Mouse (Mus musculus) midbrain, embryonic 11.5 days (tissue): Measurements from ENCODE around the gene Elmo3. TPM values are rescaled to one million over a fixed set of nuclear protein-coding genes. Genes with fewer than 3 reads are reported as not detected.

Experiments
- ATAC-seq: fragments of 200-750 bp; cut with Nextera tagmentation; 2 replicates; pipeline ENCODE4 v1.8.0; 2017; ENCODE audit warnings: moderate TSS enrichment, moderate library complexity; ENCODE audit not compliant: low FRiP score
- DNase-seq: peaks from one replicate; pipeline ENCODE4 v3.0.0; 2015; ENCODE audit warnings: low spot score; ENCODE audit errors: missing footprints
- H3K27ac ChIP-seq: fragments of 300-500 bp; sonication (generic); 2 replicates; pipeline ENCODE4 v1.5.1; 2014; ENCODE audit warnings: low read depth, low read length
- H3K27me3 ChIP-seq: fragments of 300-500 bp; sonication (generic); 2 replicates; pipeline ENCODE4 v1.6.1; 2014; ENCODE audit warnings: mild to moderate bottlenecking, low read length, moderate library complexity, mixed read lengths; ENCODE audit not compliant: control insufficient read depth, insufficient read depth
- H3K36me3 ChIP-seq: fragments of 300-500 bp; sonication (generic); 2 replicates; pipeline ENCODE4 v1.6.1; 2014; ENCODE audit warnings: mild to moderate bottlenecking, low read length, moderate library complexity, mixed read lengths; ENCODE audit not compliant: control insufficient read depth, insufficient read depth
- H3K4me1 ChIP-seq: fragments of 300-500 bp; sonication (generic); 2 replicates; pipeline ENCODE4 v1.6.1; 2014; ENCODE audit warnings: low read length; ENCODE audit not compliant: control insufficient read depth, insufficient read depth
- H3K4me2 ChIP-seq: fragments of 300-500 bp; sonication (generic); 2 replicates; pipeline ENCODE4 v1.6.1; 2014; ENCODE audit warnings: mild to moderate bottlenecking, moderate library complexity
- H3K4me3 ChIP-seq: fragments of 300-500 bp; sonication (generic); 2 replicates; pipeline ENCODE4 v1.5.1; 2014; ENCODE audit warnings: low read depth, low read length
- H3K9ac ChIP-seq: fragments of 300-500 bp; sonication (generic); 2 replicates; pipeline ENCODE4 v1.6.1; 2014; ENCODE audit warnings: low read length
- H3K9me3 ChIP-seq: fragments of 300-500 bp; sonication (generic); 2 replicates; pipeline ENCODE4 v1.6.1; 2016; ENCODE audit warnings: low read length; ENCODE audit not compliant: control insufficient read depth
- WGBS: fragments of 180-500 bp; shearing (Covaris S2); extraction: QIAGEN DNeasy Blood & Tissue Kit; methylation state at CpG from one replicate; pipeline ENCODE4 v1.1.7; 2014; 5-methylcytosine and 5-hydroxymethylcytosine counted together
- polyA plus RNA-seq: library from polyadenylated mRNA; unstranded; fragments of >200 nt; fragmentation: Nextera tagmentation; extraction: Ambion mirVana; gene quantifications from 2 replicates; pipeline ENCODE4 v1.2.1, GENCODE M21; 2014

The Elmo3 gene
- polyA plus RNA-seq, 1 experiment from 2014 or later: 1.8 TPM

DNA sequence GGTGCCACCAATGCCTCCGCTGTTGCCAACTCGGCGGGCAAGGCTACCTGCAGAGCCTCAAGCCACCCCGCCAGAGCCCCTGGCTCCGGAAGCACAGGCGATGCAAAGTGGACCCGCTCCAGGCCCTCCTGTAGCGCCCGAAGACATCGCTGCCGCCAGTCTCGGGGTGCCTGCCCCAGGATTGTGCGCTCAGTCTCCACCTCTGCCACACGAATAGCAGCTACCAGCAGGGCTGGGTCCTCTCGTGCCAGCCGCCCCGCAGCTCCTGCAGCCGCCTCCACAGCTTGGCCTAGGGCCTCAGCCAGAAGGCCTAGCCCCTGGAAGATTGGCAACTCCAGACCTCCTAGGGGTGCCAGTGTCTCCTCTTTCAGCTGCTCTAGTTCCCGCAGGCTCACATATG lies 12.0 kb upstream of the Elmo3 start:
- Histone ChIP-seq H3K9me3 (no peaks in the 10 kb centered on the region), H3K36me3 (no peaks in the 10 kb centered on the region), H3K27ac (no peak overlapping the region), H3K9ac (no peak overlapping the region), H3K4me1 (peaks cover 14% of the 10 kb centered on the region), H3K4me2 (no peak overlapping the region), H3K4me3 (no peak overlapping the region), H3K27me3 (peaks cover 15% of the 10 kb centered on the region)
- no peak for ATAC-seq
- DNase-seq: no peak
- 71% methylated on average over 19 of the region's 19 CpGs for WGBS

DNA sequence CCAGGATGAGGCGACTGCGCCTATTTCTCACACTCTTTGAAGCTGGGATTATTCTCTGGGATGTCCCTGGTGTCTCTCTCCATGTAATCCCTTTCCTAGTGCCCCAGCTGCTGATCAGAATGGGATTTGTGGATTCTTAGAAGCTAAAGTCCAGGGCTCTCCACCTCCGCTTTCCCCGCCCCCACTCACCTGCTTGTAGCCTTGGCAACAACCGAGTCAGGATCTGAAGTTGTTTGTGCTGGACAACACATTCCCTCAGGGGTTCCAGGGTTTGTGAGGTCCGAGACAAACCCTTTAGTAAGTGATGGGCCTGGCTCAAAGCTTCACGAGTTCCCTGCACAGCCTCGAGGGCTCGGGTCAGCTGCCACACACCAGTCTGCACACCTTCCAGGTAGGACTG lies 10.6 kb upstream of the Elmo3 start:
- WGBS: 60% methylated on average over 9 of the region's 9 CpGs
- Histone ChIP-seq H3K36me3 (peaks cover 4% of the 10 kb centered on the region; the same call in 1 of the 2 replicates), H3K9me3 (no peaks in the 10 kb centered on the region), H3K27me3 (peaks cover 13% of the 10 kb centered on the region), H3K27ac (no peak overlapping the region), H3K4me3 (no peak overlapping the region), H3K4me1 (peaks cover 19% of the 10 kb centered on the region), H3K4me2 (no peak overlapping the region), H3K9ac (no peak overlapping the region)
- no peak for ATAC-seq
- DNase-seq: no peak

DNA sequence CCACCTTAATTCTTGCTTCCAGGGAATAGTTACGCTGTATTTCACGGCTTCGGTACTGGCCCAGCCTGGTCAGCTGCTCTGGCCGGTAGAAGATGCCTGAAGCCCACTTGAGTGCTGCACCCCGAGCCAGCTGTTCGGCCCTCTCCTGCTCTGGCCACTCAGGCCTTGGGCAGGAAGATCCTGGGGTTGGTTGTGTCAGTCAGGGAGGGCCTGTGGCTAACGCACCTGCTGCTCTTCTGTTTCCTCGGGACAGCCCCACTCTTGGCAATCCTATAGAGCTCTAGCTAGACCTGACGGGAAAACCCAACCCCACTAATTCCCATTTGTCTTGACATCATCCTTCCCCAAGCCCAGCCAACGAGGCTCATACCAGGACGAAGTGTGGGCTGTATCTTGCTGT lies 10.1 kb upstream of the Elmo3 start:
- Histone ChIP-seq H3K36me3 (peaks cover 7% of the 10 kb centered on the region; the same call in 1 of the 2 replicates), H3K9me3 (no peaks in the 10 kb centered on the region), H3K4me1 (peaks cover 15% of the 10 kb centered on the region), H3K4me3 (no peak overlapping the region), H3K27me3 (peaks cover 8% of the 10 kb centered on the region), H3K4me2 (no peak overlapping the region), H3K9ac (peak overlapping the region; percentile 12; the same call in 1 of the 2 replicates), H3K27ac (no peak overlapping the region)
- ATAC-seq (no peak), DNase-seq (no peak)
- 75% methylated on average over 11 of the region's 11 CpGs for WGBS

DNA sequence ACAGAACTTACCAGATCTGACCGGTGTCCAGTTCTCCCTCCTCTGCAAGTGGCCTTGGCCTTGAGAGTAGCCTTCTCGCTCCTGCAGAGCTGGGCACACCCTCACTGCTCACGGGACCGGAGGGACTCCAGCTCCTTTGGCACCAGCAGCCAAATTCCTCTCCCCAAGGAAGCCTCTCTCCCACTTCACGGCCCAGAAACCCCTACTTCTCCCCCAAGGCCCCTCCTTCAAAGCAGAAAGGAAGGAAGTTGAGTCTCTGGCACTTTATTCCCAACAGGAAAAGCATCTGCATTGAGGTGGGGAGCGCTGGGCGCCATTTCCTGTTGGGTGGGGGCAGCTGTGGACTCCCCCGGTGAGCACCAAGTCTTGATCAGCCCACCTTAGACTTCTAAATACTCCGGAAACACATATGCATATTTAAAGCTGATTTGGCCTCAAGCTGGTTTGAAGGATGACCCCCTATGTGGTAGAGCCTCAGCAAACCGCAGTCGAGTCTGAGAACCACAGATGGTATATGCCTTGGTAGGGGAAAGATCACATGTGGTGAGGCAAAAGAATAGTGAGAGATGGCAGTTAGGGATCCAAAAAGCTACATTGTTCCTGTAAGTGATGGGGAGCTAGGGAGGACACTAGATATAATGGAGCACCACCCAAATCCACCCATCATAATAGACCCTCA lies 9.4 kb upstream of the Elmo3 start, which contains the start of gene Exoc3l:
Gene Exoc3l (minus strand): TSS at position 207 of the 679 bp plus-strand sequence.
- H3K9me3 ChIP-seq: no peaks in the 10 kb centered on the region
- H3K27me3 ChIP-seq: peaks cover 2% of the 10 kb centered on the region; the same call in 1 of the 2 replicates
- peak within 1 kb of the TSS; percentile 99; the same call in 1 of the 2 replicates for H3K4me3 ChIP-seq
- no peak for DNase-seq
- WGBS: 68% methylated on average over 11 of the region's 11 CpGs
- peaks cover 10% of the 10 kb centered on the region for H3K36me3 ChIP-seq
- no peak within 1 kb of the TSS for H3K27ac ChIP-seq
- ATAC-seq: no peak
- peak within 1 kb of the TSS; percentile 94 for H3K4me2 ChIP-seq
- peaks cover 11% of the 10 kb centered on the region for H3K4me1 ChIP-seq
- H3K9ac ChIP-seq: peak within 1 kb of the TSS; percentile 31

DNA sequence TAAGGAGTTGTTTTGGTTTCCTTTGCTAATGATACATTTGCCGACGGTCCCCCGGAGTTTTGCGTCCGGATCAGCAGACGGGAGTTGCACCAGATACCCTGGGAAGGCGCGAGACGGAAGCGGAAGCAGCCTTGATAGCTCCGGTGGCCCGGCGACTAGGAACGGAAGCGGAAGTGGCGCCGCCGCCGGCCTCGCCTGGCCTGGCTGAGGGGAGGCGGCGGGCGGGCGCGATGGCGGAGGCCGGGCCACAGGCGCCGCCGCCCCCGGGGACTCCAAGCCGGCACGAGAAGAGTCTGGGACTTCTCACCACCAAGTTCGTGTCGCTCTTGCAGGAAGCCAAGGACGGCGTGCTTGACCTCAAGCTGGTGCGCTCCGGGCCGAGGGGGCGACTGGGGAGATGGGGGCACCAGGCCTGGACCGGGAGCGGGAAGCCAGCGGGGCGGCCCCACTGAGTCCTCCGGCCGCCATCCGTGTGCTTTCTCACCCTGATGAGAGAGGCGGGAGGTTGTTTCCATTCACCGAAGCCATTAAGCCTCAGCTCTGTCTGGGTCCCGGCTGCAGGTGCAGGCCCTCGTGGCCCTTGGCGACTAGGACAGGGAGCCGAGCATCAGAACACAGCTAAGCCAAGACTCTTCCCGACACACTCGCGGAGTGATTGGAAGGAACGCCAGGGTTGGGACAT lies 7.7 kb upstream of the Elmo3 start, which contains the start of gene E2f4:
Gene E2f4 (plus strand): TSS at position 153 of the 682 bp plus-strand sequence.
- H3K4me2 ChIP-seq: peak within 1 kb of the TSS; percentile 94
- peak within 1 kb of the TSS; percentile 99 for H3K4me3 ChIP-seq
- H3K27me3 ChIP-seq: no peaks in the 10 kb centered on the region
- peaks cover 22% of the 10 kb centered on the region for H3K36me3 ChIP-seq
- H3K27ac ChIP-seq: peak within 1 kb of the TSS; percentile 44; the same call in 1 of the 2 replicates
- peaks cover 11% of the 10 kb centered on the region for H3K4me1 ChIP-seq
- DNase-seq (peak; percentile 98), ATAC-seq (peak; percentile 91)
- WGBS: under 1% methylated on average over 48 of the region's 58 CpGs
- no peaks in the 10 kb centered on the region for H3K9me3 ChIP-seq
- peak within 1 kb of the TSS; percentile 95 for H3K9ac ChIP-seq

DNA sequence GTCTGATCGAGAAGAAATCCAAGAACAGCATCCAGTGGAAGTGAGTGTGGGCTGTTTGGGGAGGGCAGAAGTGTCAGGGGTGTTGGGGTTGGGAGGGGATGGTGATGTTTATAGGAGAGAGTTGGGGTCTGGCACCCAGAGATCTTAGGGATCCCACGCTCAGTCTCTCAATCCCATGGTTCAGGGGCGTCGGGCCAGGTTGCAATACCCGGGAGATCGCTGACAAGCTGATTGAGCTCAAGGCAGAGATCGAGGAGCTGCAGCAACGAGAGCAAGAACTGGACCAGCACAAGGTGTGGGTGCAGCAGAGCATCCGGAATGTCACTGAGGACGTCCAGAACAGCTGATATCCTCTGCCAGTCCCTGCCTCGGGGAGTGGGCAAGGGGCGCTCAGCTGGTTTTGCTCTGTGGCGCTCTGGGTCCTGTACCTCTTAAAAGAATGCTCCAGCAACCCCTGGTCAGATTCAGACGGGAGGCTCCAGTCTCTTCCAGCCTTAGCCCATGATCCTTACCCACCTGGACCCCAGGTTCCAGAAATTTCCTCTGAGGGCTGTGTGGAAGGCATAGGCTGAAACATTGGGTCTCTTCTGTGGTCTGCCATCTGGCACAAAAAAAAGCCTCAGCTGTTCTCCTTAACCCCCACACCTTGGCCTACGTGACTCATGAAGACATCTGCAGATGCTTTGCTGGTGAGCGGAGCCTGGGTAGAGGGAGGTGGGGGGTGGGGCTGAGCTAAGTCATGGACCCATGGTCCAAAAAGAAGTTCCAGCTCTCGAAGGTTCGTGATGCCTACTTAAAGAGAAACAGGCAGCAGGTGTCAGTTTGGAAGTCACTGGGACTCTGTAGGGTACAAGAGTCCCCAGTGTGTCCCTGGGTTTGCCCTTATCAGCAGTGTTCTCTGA lies 6.8 kb upstream of the Elmo3 start:
- DNase-seq (peak; percentile 72), ATAC-seq (no peak)
- H3K4me1 ChIP-seq: peaks cover 11% of the 10 kb centered on the region
- no peaks in the 10 kb centered on the region for H3K27me3 ChIP-seq
- peak overlapping the region; percentile 95 for H3K9ac ChIP-seq
- H3K4me3 ChIP-seq: peak overlapping the region; percentile 99
- H3K9me3 ChIP-seq: no peaks in the 10 kb centered on the region
- H3K27ac ChIP-seq: no peak overlapping the region
- H3K36me3 ChIP-seq: peaks cover 22% of the 10 kb centered on the region
- peak overlapping the region; percentile 94 for H3K4me2 ChIP-seq
- WGBS: 67% methylated on average over 18 of the region's 18 CpGs

DNA sequence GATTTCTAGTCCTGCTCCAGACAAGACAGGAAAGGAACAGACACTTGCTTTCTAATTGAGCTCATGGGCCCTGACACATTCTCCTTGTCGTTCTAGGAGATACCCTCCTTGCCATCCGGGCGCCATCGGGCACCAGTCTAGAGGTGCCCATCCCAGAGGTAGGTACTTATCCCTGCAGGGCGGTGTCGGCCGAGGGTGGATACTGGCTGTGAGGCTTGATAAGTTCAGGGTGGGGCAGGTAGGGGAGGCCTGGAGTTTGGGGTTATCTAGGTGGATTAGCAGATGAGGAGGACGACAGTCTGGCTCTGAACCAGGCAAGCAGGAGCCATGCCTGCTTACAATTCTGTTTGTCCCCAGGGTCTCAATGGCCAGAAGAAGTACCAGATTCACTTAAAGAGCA lies 5.4 kb upstream of the Elmo3 start:
- peaks cover 11% of the 10 kb centered on the region for H3K4me1 ChIP-seq
- H3K27me3 ChIP-seq: no peaks in the 10 kb centered on the region
- DNase-seq (peak; percentile 28), ATAC-seq (no peak)
- no peak overlapping the region for H3K27ac ChIP-seq
- H3K4me2 ChIP-seq: no peak overlapping the region
- WGBS: 92% methylated on average over 8 of the region's 8 CpGs
- no peak overlapping the region for H3K9ac ChIP-seq
- H3K9me3 ChIP-seq: no peaks in the 10 kb centered on the region
- peaks cover 22% of the 10 kb centered on the region for H3K36me3 ChIP-seq
- no peak overlapping the region for H3K4me3 ChIP-seq

DNA sequence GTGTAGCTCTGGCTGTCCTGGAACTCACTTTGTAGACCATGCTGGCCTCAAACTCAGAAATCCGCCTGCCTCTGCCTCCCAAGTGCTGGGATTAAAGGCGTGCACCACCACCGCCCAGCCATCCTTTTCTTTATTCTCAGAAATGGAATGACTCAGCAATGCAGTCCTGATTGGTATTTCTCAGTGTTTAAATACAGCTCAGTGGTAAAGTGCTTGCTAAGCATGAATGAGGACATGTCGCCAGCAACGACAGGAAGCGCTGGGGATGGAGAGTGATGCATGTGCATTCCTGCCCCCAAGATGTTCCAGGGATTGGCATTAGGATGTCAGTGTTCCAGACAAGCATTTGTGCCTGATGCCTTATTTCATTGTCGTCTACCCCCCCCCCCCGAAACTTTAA lies 2.0 kb upstream of the Elmo3 start:
- peaks cover 15% of the 10 kb centered on the region for H3K4me1 ChIP-seq
- no peak overlapping the region for H3K4me3 ChIP-seq
- no peaks in the 10 kb centered on the region for H3K9me3 ChIP-seq
- DNase-seq: no peak
- H3K36me3 ChIP-seq: peaks cover 30% of the 10 kb centered on the region
- H3K4me2 ChIP-seq: no peak overlapping the region
- H3K27ac ChIP-seq: no peak overlapping the region
- 85% methylated on average over 8 of the region's 8 CpGs for WGBS
- ATAC-seq: no peak
- no peak overlapping the region for H3K9ac ChIP-seq
- H3K27me3 ChIP-seq: no peaks in the 10 kb centered on the region
